ENCODE assay signal across 28 mouse cellular contexts in genomic region chr11:84551296-84551695, GRCm38 (mm10). TPM values are rescaled to one million over a fixed set of nuclear protein-coding genes. Genes with fewer than 3 reads are reported as not detected.
DNase-seq lines count a peak whose midpoint lies in the region; ATAC-seq and TF ChIP-seq lines count a peak whose summit lies in the region.
"Had no signal": no experiment of that assay in that cellular context is flagged by ENCODE, and none has a peak within 500 bp of the region (broad histone marks: within the 10 kb centered on the region; RNA-seq: fewer than 3 reads in every experiment).

No protein-coding gene starts in this region.

- H3K4me3 ChIP-seq in kidney, adult 2 months (ENCODE audit: insufficient read depth, low read depth, low read length), result no peak overlapping the region
- no peak overlapping the region for H3K4me3 ChIP-seq in kidney, embryonic 15.5 days (replicated peaks)
- H3K4me3 ChIP-seq: embryonic facial prominence, embryonic 12.5 days; embryonic facial prominence, embryonic 15.5 days; forebrain, embryonic 12.5 days; forebrain, embryonic 15.5 days; hindbrain, embryonic 12.5 days; hindbrain, embryonic 15.5 days had no signal

- no peak for TF ChIP-seq POLR2A in kidney, adult 2 months (IDR thresholded peaks at IDR 0.05; ENCODE audit: low read depth, low read length)

- H3K27me3 ChIP-seq in kidney, adult 2 months (replicated peaks; ENCODE audit: control insufficient read depth, insufficient read depth, low read length), result no peaks in the 10 kb centered on the region
- peaks cover 5% of the 10 kb centered on the region; the same call in 1 of the 2 replicates for H3K27me3 ChIP-seq in kidney, embryonic 15.5 days
- H3K27me3 ChIP-seq: hindbrain, embryonic 15.5 days had no signal

- H3K36me3 ChIP-seq in kidney, adult 2 months (ENCODE audit: control insufficient read depth, insufficient read depth, low read length), result no peaks in the 10 kb centered on the region
- H3K36me3 ChIP-seq in kidney, embryonic 15.5 days, result no peaks in the 10 kb centered on the region
- H3K36me3 ChIP-seq: embryonic facial prominence, embryonic 12.5 days; embryonic facial prominence, embryonic 15.5 days; forebrain, embryonic 12.5 days; forebrain, embryonic 15.5 days; hindbrain, embryonic 12.5 days; hindbrain, embryonic 15.5 days had no signal

- H3K9me3 ChIP-seq in kidney, embryonic 15.5 days (replicated peaks), result no peaks in the 10 kb centered on the region
- H3K9me3 ChIP-seq: forebrain, embryonic 12.5 days; forebrain, embryonic 15.5 days; hindbrain, embryonic 15.5 days had no signal

- WGBS in kidney, adult 2 months, result 36% methylated on average over 4 of the region's 4 CpGs
- WGBS in kidney, embryonic 15.5 days, result 66% methylated on average over 4 of the region's 4 CpGs

- no peaks in the 10 kb centered on the region for H3K4me1 ChIP-seq in kidney, adult 2 months (ENCODE audit: control insufficient read depth, insufficient read depth, low read length)
- no peaks in the 10 kb centered on the region for H3K4me1 ChIP-seq in kidney, embryonic 15.5 days
- H3K4me1 ChIP-seq: embryonic facial prominence, embryonic 12.5 days; embryonic facial prominence, embryonic 15.5 days; hindbrain, embryonic 15.5 days had no signal

- TF ChIP-seq CTCF in kidney, adult 2 months (conservative IDR thresholded peaks at IDR 0.05; ENCODE audit: insufficient read depth, insufficient read length, low read depth, low read length), result no peak

- peak; percentile 13 for DNase-seq in adrenal gland, postnatal 14 days
- no peak for DNase-seq in adrenal gland, adult 8-10 months
- peak; percentile 49 for DNase-seq in kidney, adult 2 months
- DNase-seq in kidney, postnatal 25 days, result peak; percentile 32 to 46
- no peak for DNase-seq in kidney, postnatal 10 days
- DNase-seq: adrenal gland, postnatal 10 days; cerebellum, adult 11 months; cerebellum, adult 2 months; cerebellum, adult 9-11 months; cerebellum, postnatal 25 days; gastrocnemius, postnatal 10 days; heart, adult 11 months had no signal

- no peak overlapping the region for H3K4me2 ChIP-seq in kidney, embryonic 15.5 days
- H3K4me2 ChIP-seq: embryonic facial prominence, embryonic 12.5 days; embryonic facial prominence, embryonic 15.5 days; forebrain, embryonic 12.5 days; forebrain, embryonic 15.5 days; heart, embryonic 11.5 days; hindbrain, embryonic 12.5 days; hindbrain, embryonic 15.5 days had no signal

- no peak overlapping the region for H3K27ac ChIP-seq in kidney, adult 2 months (ENCODE audit: insufficient read depth, low read depth, low read length)
- H3K27ac ChIP-seq in kidney, embryonic 15.5 days, result no peak overlapping the region
- H3K27ac ChIP-seq: embryonic facial prominence, embryonic 12.5 days; embryonic facial prominence, embryonic 15.5 days; forebrain, embryonic 12.5 days; forebrain, embryonic 15.5 days; hindbrain, embryonic 12.5 days; hindbrain, embryonic 15.5 days had no signal

- ATAC-seq in kidney, embryonic 15.5 days (replicated peaks; ENCODE audit: low FRiP score), result no peak
- ATAC-seq: activated CD4-positive, CD25-positive, alpha-beta regulatory T cell, adult 4 months; forebrain, embryonic 15.5 days had no signal

- no peak overlapping the region for H3K9ac ChIP-seq in kidney, embryonic 15.5 days
- H3K9ac ChIP-seq: embryonic facial prominence, embryonic 12.5 days; embryonic facial prominence, embryonic 15.5 days; forebrain, embryonic 12.5 days; forebrain, embryonic 15.5 days; hindbrain, embryonic 12.5 days; hindbrain, embryonic 15.5 days had no signal

RNA-seq across cellular contexts. Expression of gene Lhx1, which starts 26.0 kb away (rescaled TPM):
- total RNA-seq in adrenal gland, postnatal 14 days (2021), result 0.38 TPM in 1 of 2 replicates, not detected in the other
- under 1 TPM in 1 of 4 experiments, not detected in 3; 0.52 TPM for total RNA-seq in adrenal gland, adult 8-10 months (2022)
- polyA plus RNA-seq in kidney, adult 2 months (2012; rRNA removed), result 12.8 and 16.7 TPM in 2 replicates
- 36.0 and 37.3 TPM in 2 replicates for polyA plus RNA-seq in kidney, embryonic 15.5 days (2015; fragmentation: Nextera tagmentation; extraction: Ambion mirVana)
- total RNA-seq: common myeloid progenitor, adult 5-6 weeks; gastrocnemius, postnatal 10 days; gastrocnemius, postnatal 4 days; heart, adult 8-10 months; heart, postnatal 25 days; hematopoietic stem cell, adult 5-6 weeks had no signal
- polyA plus RNA-seq: activated CD4-positive, CD25-positive, alpha-beta regulatory T cell, adult 4 months; heart, embryonic 14.5 days; heart, postnatal 0 days had no signal

RNA-seq across cellular contexts. Expression of gene Aatf, which starts 38.0 kb away (rescaled TPM):
- 20.6 and 25.6 TPM in 2 replicates for total RNA-seq in adrenal gland, postnatal 14 days (2021)
- 10 to 100 TPM; 23.8 to 27.9 (median 24.0) TPM for total RNA-seq in adrenal gland, adult 8-10 months (2022)
- 6.5 and 12.7 TPM in 2 replicates for polyA plus RNA-seq in kidney, adult 2 months (2012; rRNA removed)
- 59.8 and 60.4 TPM in 2 replicates for polyA plus RNA-seq in kidney, embryonic 15.5 days (2015; fragmentation: Nextera tagmentation; extraction: Ambion mirVana)

Comparison
In these comparisons a context has a peak if more than half of its experiments do, and no peak if none do; other contexts are left out.
1. DNase-seq: peak in adrenal gland, postnatal 14 days (single experiment), kidney, adult 2 months (single experiment) and kidney, postnatal 25 days (2 of 2); none in adrenal gland, adult 8-10 months (single experiment) and kidney, postnatal 10 days (single experiment).